Mouse (Mus musculus) kidney, embryonic 14.5 days (tissue): ENCODE measurements around the gene Kansl1l. TPM values are rescaled to one million over a fixed set of nuclear protein-coding genes. Genes with fewer than 3 reads are reported as not detected.
A peak's percentile ranks its signal among the peaks of the same experiment; 100 is the strongest.

ENCODE experiments used
- ATAC-seq: fragments of 200-750 bp; cut with Nextera tagmentation; 2 replicates; pipeline ENCODE4 v1.8.0; 2017; ENCODE audit warnings: moderate number of reproducible peaks, mild to moderate bottlenecking, moderate TSS enrichment, moderate library complexity; ENCODE audit not compliant: low FRiP score, low TSS enrichment
- H3K27ac ChIP-seq: fragments of 300-500 bp; sonication (generic); 2 replicates; pipeline ENCODE4 v1.5.1; 2014; ENCODE audit warnings: low read depth, mild to moderate bottlenecking, low read length, moderate library complexity, mixed read lengths
- H3K27me3 ChIP-seq: fragments of 300-500 bp; sonication (generic); 2 replicates; pipeline ENCODE4 v1.6.1; 2014; ENCODE audit warnings: mild to moderate bottlenecking, low read length; ENCODE audit not compliant: control insufficient read depth, insufficient read depth
- H3K36me3 ChIP-seq: fragments of 300-500 bp; sonication (generic); 2 replicates; pipeline ENCODE4 v1.6.1; 2014; ENCODE audit warnings: low read length, mixed read lengths; ENCODE audit not compliant: control insufficient read depth, insufficient read depth
- H3K4me1 ChIP-seq: fragments of 300-500 bp; sonication (generic); 2 replicates; pipeline ENCODE4 v1.6.1; 2014; ENCODE audit warnings: low read length, mixed read lengths; ENCODE audit not compliant: control insufficient read depth, insufficient read depth
- H3K4me2 ChIP-seq: fragments of 300-500 bp; sonication (generic); replicated peaks from 2 replicates; pipeline ENCODE4 v1.6.1; 2014; ENCODE audit warnings: low read depth, mild to moderate bottlenecking, low read length
- H3K4me3 ChIP-seq: fragments of 300-500 bp; sonication (generic); 2 replicates; pipeline ENCODE4 v1.5.1; 2014; ENCODE audit warnings: mild to moderate bottlenecking, low read length
- H3K9ac ChIP-seq: fragments of 300-500 bp; sonication (generic); 2 replicates; pipeline ENCODE4 v1.6.1; 2014; ENCODE audit warnings: low read depth, mild to moderate bottlenecking, low read length, moderate library complexity
- H3K9me3 ChIP-seq: fragments of 300-500 bp; sonication (generic); 2 replicates; pipeline ENCODE4 v1.6.1; 2016; ENCODE audit warnings: low read length; ENCODE audit not compliant: control insufficient read depth
- WGBS: fragments of 180-500 bp; shearing (Covaris S2); extraction: QIAGEN DNeasy Blood & Tissue Kit; methylation state at CpG from one replicate; pipeline ENCODE4 v1.1.7; 2014; 5-methylcytosine and 5-hydroxymethylcytosine counted together
- polyA plus RNA-seq: library from polyadenylated mRNA; unstranded; fragments of >200 nt; fragmentation: Nextera tagmentation; extraction: Ambion mirVana; gene quantifications from 2 replicates; pipeline ENCODE4 v1.2.1, GENCODE M21; 2014

Kansl1l gene
- polyA plus RNA-seq, 1 experiment from 2014 or later, result 15.7 TPM

- H3K27ac ChIP-seq, result no peak overlapping the region
- H3K4me1 ChIP-seq, result no peaks in the 10 kb centered on the region
- H3K27me3 ChIP-seq, result peaks cover 5% of the 10 kb centered on the region; the same call in 1 of the 2 replicates
- no peaks in the 10 kb centered on the region for H3K36me3 ChIP-seq
- 80% methylated on average over 9 of the region's 9 CpGs for WGBS
- no peak overlapping the region for H3K4me2 ChIP-seq
- no peak overlapping the region for H3K9ac ChIP-seq
- no peak for ATAC-seq
- no peaks in the 10 kb centered on the region for H3K9me3 ChIP-seq
- H3K4me3 ChIP-seq, result no peak overlapping the region
Observed at GRCm38 (mm10) chr1:66821966-66822365, 4.6 kb upstream of the Kansl1l start.

- Histone ChIP-seq H3K4me3 (no peak overlapping the region), H3K27ac (no peak overlapping the region), H3K27me3 (peaks cover 5% of the 10 kb centered on the region; the same call in 1 of the 2 replicates), H3K36me3 (no peaks in the 10 kb centered on the region), H3K4me1 (no peaks in the 10 kb centered on the region; the same call in 1 of the 2 replicates), H3K9ac (no peak overlapping the region), H3K4me2 (no peak overlapping the region), H3K9me3 (no peaks in the 10 kb centered on the region)
- ATAC-seq, result no peak
- 17% methylated on average over 7 of the region's 7 CpGs for WGBS
Observed at GRCm38 (mm10) chr1:66820241-66820640, 2.9 kb upstream of the Kansl1l start.

- Histone ChIP-seq H3K4me2 (peak overlapping the region; percentile 61), H3K4me3 (peak overlapping the region; percentile 79), H3K4me1 (peaks cover 3% of the 10 kb centered on the region; the same call in 1 of the 2 replicates), H3K36me3 (no peaks in the 10 kb centered on the region), H3K9ac (peak overlapping the region; percentile 90), H3K27ac (0 out of 2 replicates have a peak overlapping the region, but pooled peaks have one; percentile 25), H3K9me3 (no peaks in the 10 kb centered on the region), H3K27me3 (peaks cover 5% of the 10 kb centered on the region; the same call in 1 of the 2 replicates)
- under 1% methylated on average over 20 of the region's 20 CpGs for WGBS
- peak; percentile 68 for ATAC-seq
Observed at GRCm38 (mm10) chr1:66817865-66818315, 528 bp upstream of the Kansl1l start.

GRCm38 (mm10) chr1:66816837-66817452 is 417 bp downstream of the Kansl1l start:
- Histone ChIP-seq H3K4me3 (peak overlapping the region; percentile 79), H3K4me1 (peaks cover 3% of the 10 kb centered on the region; the same call in 1 of the 2 replicates), H3K4me2 (peak overlapping the region; percentile 66; the same call in 1 of the 2 replicates), H3K27me3 (peaks cover 5% of the 10 kb centered on the region; the same call in 1 of the 2 replicates), H3K9ac (peak overlapping the region; percentile 90), H3K27ac (peak overlapping the region; percentile 95), H3K9me3 (no peaks in the 10 kb centered on the region), H3K36me3 (no peaks in the 10 kb centered on the region)
- WGBS, result under 1% methylated on average over 50 of the region's 63 CpGs
- ATAC-seq, result peak; percentile 89

GRCm38 (mm10) chr1:66815941-66816777 is 1.2 kb downstream of the Kansl1l start:
- peaks cover 3% of the 10 kb centered on the region; the same call in 1 of the 2 replicates for H3K4me1 ChIP-seq
- peak overlapping the region; percentile 89 for H3K27ac ChIP-seq
- H3K4me2 ChIP-seq, result peak overlapping the region; percentile 66
- peak; percentile 47 for ATAC-seq
- H3K9ac ChIP-seq, result peak overlapping the region; percentile 72
- under 1% methylated on average over 39 of the region's 39 CpGs for WGBS
- no peaks in the 10 kb centered on the region for H3K9me3 ChIP-seq
- H3K27me3 ChIP-seq, result peaks cover 5% of the 10 kb centered on the region; the same call in 1 of the 2 replicates
- H3K4me3 ChIP-seq, result peak overlapping the region; percentile 79
- H3K36me3 ChIP-seq, result no peaks in the 10 kb centered on the region

- WGBS, result 52% methylated on average over 8 of the region's 8 CpGs
- no peaks in the 10 kb centered on the region for H3K9me3 ChIP-seq
- no peaks in the 10 kb centered on the region for H3K36me3 ChIP-seq
- H3K27me3 ChIP-seq, result peaks cover 5% of the 10 kb centered on the region; the same call in 1 of the 2 replicates
- no peak for ATAC-seq
- H3K9ac ChIP-seq, result no peak overlapping the region
- peak overlapping the region; percentile 1; the same call in 1 of the 2 replicates for H3K4me2 ChIP-seq
- H3K4me3 ChIP-seq, result no peak overlapping the region
- no peak overlapping the region for H3K27ac ChIP-seq
- H3K4me1 ChIP-seq, result peaks cover 3% of the 10 kb centered on the region; the same call in 1 of the 2 replicates
Observed at GRCm38 (mm10) chr1:66814756-66815155, 2.6 kb downstream of the Kansl1l start.

GRCm38 (mm10) chr1:66813191-66813590 is 4.2 kb downstream of the Kansl1l start:
- H3K27ac ChIP-seq, result no peak overlapping the region
- 87% methylated on average over 1 of the region's 1 CpGs for WGBS
- H3K4me2 ChIP-seq, result no peak overlapping the region

GRCm38 (mm10) chr1:66806821-66807220 is 10.5 kb downstream of the Kansl1l start:
- Histone ChIP-seq H3K4me1 (no peaks in the 10 kb centered on the region), H3K36me3 (no peaks in the 10 kb centered on the region), H3K4me3 (no peak overlapping the region), H3K27ac (no peak overlapping the region), H3K27me3 (no peaks in the 10 kb centered on the region), H3K4me2 (no peak overlapping the region), H3K9me3 (no peaks in the 10 kb centered on the region), H3K9ac (no peak overlapping the region)
- no peak for ATAC-seq
- 100% methylated on average over 1 of the region's 1 CpGs for WGBS

More at GRCm38 (mm10) chr1:66813191-66813590, 4.2 kb downstream of the Kansl1l start:
- H3K27me3 ChIP-seq, result no peaks in the 10 kb centered on the region
- H3K4me1 ChIP-seq, result peaks cover 3% of the 10 kb centered on the region; the same call in 1 of the 2 replicates
- H3K9me3 ChIP-seq, result no peaks in the 10 kb centered on the region
- H3K9ac ChIP-seq, result no peak overlapping the region
- H3K36me3 ChIP-seq, result no peaks in the 10 kb centered on the region
- ATAC-seq, result no peak
- no peak overlapping the region for H3K4me3 ChIP-seq
